Mouse (Mus musculus): ENCODE results near the gene Uba52. TPM values are rescaled to one million over a fixed set of nuclear protein-coding genes. Genes with fewer than 3 reads are reported as not detected.

The Uba52 gene
- 723 and 836 TPM in 2 replicates for polyA plus RNA-seq (2015; fragmentation: Nextera tagmentation; extraction: Ambion mirVana)

- TF ChIP-seq CTCF (IDR thresholded peaks at IDR 0.05): no peak
- peak; percentile 27; the same call in 1 of the 2 replicates for TF ChIP-seq EP300 (IDR thresholded peaks at IDR 0.05)
- Histone ChIP-seq H3K9me3 (ENCODE audit: low read length) (no peaks in the 10 kb centered on the region), H3K4me2 (replicated peaks; ENCODE audit: low read depth, low read length) (peak within 1 kb of the TSS; percentile 82), H3K9ac (replicated peaks; ENCODE audit: low read depth) (peak within 1 kb of the TSS; percentile 93), H3K4me3 (ENCODE audit: low read depth, low read length) (peak within 1 kb of the TSS; percentile 86), H3K27ac (ENCODE audit: low read length) (peak within 1 kb of the TSS; percentile 93), H3K27me3 (replicated peaks; ENCODE audit: insufficient read depth, low read length) (no peaks in the 10 kb centered on the region), H3K4me1 (ENCODE audit: insufficient read depth, low read depth, low read length) (peaks cover 19% of the 10 kb centered on the region; the same call in 1 of the 2 replicates), H3K36me3 (ENCODE audit: insufficient read depth, low read length) (peaks cover 11% of the 10 kb centered on the region; the same call in 1 of the 2 replicates)
- ATAC-seq (peak; percentile 88), DNase-seq (ENCODE audit: low spot score) (peak; percentile 99)
- under 1% methylated on average over 70 of the region's 74 CpGs for WGBS
Observed at GRCm38 (mm10) chr8:70510228-70510915, at the start of gene Uba52. TSS of gene Uba52 (minus strand) at chr8:70510801.

GRCm38 (mm10) chr8:70560096-70560495, 49.5 kb upstream of the Uba52 start:
- TF ChIP-seq CTCF (IDR thresholded peaks at IDR 0.05): peak; percentile 70
- no peak for TF ChIP-seq EP300 (IDR thresholded peaks at IDR 0.05)
- H3K4me2 ChIP-seq (replicated peaks; ENCODE audit: low read depth, low read length): no peak overlapping the region
- peaks cover 51% of the 10 kb centered on the region for H3K4me1 ChIP-seq (ENCODE audit: insufficient read depth, low read depth, low read length)
- no peaks in the 10 kb centered on the region for H3K27me3 ChIP-seq (replicated peaks; ENCODE audit: insufficient read depth, low read length)
- H3K9ac ChIP-seq (replicated peaks; ENCODE audit: low read depth): no peak overlapping the region
- 34% methylated on average over 2 of the region's 2 CpGs for WGBS
- ATAC-seq (peak; percentile 43), DNase-seq (ENCODE audit: low spot score) (peak; percentile 82)
- no peaks in the 10 kb centered on the region for H3K9me3 ChIP-seq (ENCODE audit: low read length)
- no peak overlapping the region for H3K4me3 ChIP-seq (ENCODE audit: low read depth, low read length)
- no peaks in the 10 kb centered on the region for H3K36me3 ChIP-seq (ENCODE audit: insufficient read depth, low read length)
- H3K27ac ChIP-seq (ENCODE audit: low read length): no peak overlapping the region

DNA sequence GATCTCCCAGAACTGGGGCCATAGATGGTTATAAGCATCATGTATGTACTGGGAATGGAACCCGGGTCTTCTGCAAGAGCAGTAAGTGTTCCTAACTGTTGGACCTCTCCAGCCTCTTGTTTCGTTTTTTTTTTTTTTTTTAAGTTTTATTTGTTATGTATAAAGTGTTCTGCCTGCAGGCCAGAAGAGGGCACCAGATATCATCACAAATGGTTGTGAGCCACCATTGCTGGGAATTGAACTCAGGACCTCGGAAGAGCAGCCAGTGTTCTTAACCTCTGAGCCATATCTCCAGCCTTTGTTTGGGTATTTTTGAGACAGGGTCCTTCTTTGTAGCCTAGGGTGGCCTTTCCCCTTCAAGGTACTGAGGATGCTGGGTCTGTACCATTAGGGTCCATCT, 48.4 kb upstream of the Uba52 start:
- H3K4me1 ChIP-seq (ENCODE audit: insufficient read depth, low read depth, low read length): peaks cover 43% of the 10 kb centered on the region
- no peak for ATAC-seq

GRCm38 (mm10) chr8:70558334-70558733, 47.7 kb upstream of the Uba52 start:
- 52% methylated on average over 4 of the region's 4 CpGs for WGBS
- no peak overlapping the region for H3K27ac ChIP-seq (ENCODE audit: low read length)
- no peak overlapping the region for H3K4me2 ChIP-seq (replicated peaks; ENCODE audit: low read depth, low read length)
- H3K4me1 ChIP-seq (ENCODE audit: insufficient read depth, low read depth, low read length): peaks cover 45% of the 10 kb centered on the region
- DNase-seq (ENCODE audit: low spot score) (peak; percentile 49), ATAC-seq (no peak)
- H3K9me3 ChIP-seq (ENCODE audit: low read length): no peaks in the 10 kb centered on the region
- no peaks in the 10 kb centered on the region for H3K27me3 ChIP-seq (replicated peaks; ENCODE audit: insufficient read depth, low read length)
- H3K36me3 ChIP-seq (ENCODE audit: insufficient read depth, low read length): no peaks in the 10 kb centered on the region
- no peak overlapping the region for H3K4me3 ChIP-seq (ENCODE audit: low read depth, low read length)
- peak; percentile 57 for TF ChIP-seq CTCF (IDR thresholded peaks at IDR 0.05)
- TF ChIP-seq EP300 (IDR thresholded peaks at IDR 0.05): no peak
- no peak overlapping the region for H3K9ac ChIP-seq (replicated peaks; ENCODE audit: low read depth)

More for the DNA sequence above, 48.4 kb upstream of the Uba52 start:
- WGBS: 83% methylated on average over 3 of the region's 3 CpGs
- TF ChIP-seq CTCF (IDR thresholded peaks at IDR 0.05) (peak; percentile 50), EP300 (IDR thresholded peaks at IDR 0.05) (no peak)
- no peak overlapping the region for H3K9ac ChIP-seq (replicated peaks; ENCODE audit: low read depth)
- no peak overlapping the region for H3K27ac ChIP-seq (ENCODE audit: low read length)
- no peaks in the 10 kb centered on the region for H3K36me3 ChIP-seq (ENCODE audit: insufficient read depth, low read length)
- DNase-seq (ENCODE audit: low spot score): peak; percentile 42
- no peak overlapping the region for H3K4me2 ChIP-seq (replicated peaks; ENCODE audit: low read depth, low read length)
- no peaks in the 10 kb centered on the region for H3K9me3 ChIP-seq (ENCODE audit: low read length)
- no peaks in the 10 kb centered on the region for H3K27me3 ChIP-seq (replicated peaks; ENCODE audit: insufficient read depth, low read length)
- no peak overlapping the region for H3K4me3 ChIP-seq (ENCODE audit: low read depth, low read length)

GRCm38 (mm10) chr8:70555079-70555747, 44.6 kb upstream of the Uba52 start:
- no peaks in the 10 kb centered on the region for H3K36me3 ChIP-seq (ENCODE audit: insufficient read depth, low read length)
- no peak for DNase-seq (ENCODE audit: low spot score)
- H3K9me3 ChIP-seq (ENCODE audit: low read length): no peaks in the 10 kb centered on the region
- H3K4me1 ChIP-seq (ENCODE audit: insufficient read depth, low read depth, low read length): peaks cover 36% of the 10 kb centered on the region
- H3K9ac ChIP-seq (replicated peaks; ENCODE audit: low read depth): no peak overlapping the region
- WGBS: 83% methylated on average over 4 of the region's 4 CpGs
- TF ChIP-seq EP300 (IDR thresholded peaks at IDR 0.05) (no peak), CTCF (IDR thresholded peaks at IDR 0.05) (no peak)
- no peak overlapping the region for H3K4me2 ChIP-seq (replicated peaks; ENCODE audit: low read depth, low read length)
- H3K27ac ChIP-seq (ENCODE audit: low read length): peak overlapping the region; percentile 20; the same call in 1 of the 2 replicates
- no peak for ATAC-seq
- no peak overlapping the region for H3K4me3 ChIP-seq (ENCODE audit: low read depth, low read length)
- no peaks in the 10 kb centered on the region for H3K27me3 ChIP-seq (replicated peaks; ENCODE audit: insufficient read depth, low read length)

DNA sequence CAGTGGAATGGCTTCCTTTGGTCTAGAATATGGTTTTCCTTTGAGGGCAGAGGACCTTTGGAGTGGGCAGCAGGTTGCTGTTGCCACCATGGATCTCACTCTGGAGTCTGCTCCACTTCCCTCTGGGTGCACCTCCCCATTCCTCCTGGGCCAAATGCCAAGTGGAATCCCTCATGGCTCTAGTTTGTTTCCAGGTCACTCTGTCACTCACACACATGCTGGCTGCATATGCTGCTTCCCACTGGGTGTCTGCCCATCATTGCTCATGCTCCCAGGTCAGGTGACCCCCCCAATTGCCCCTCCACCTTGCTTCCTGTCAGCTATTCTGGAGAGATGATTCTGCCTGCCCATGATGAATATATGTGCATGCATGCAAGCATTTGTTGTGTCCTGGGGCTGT, 43.1 kb upstream of the Uba52 start:
- Histone ChIP-seq H3K4me3 (ENCODE audit: low read depth, low read length) (no peak overlapping the region), H3K27ac (ENCODE audit: low read length) (peak overlapping the region; percentile 22; the same call in 1 of the 2 replicates), H3K9ac (replicated peaks; ENCODE audit: low read depth) (no peak overlapping the region), H3K4me2 (replicated peaks; ENCODE audit: low read depth, low read length) (no peak overlapping the region), H3K36me3 (ENCODE audit: insufficient read depth, low read length) (no peaks in the 10 kb centered on the region), H3K9me3 (ENCODE audit: low read length) (no peaks in the 10 kb centered on the region), H3K27me3 (replicated peaks; ENCODE audit: insufficient read depth, low read length) (no peaks in the 10 kb centered on the region), H3K4me1 (ENCODE audit: insufficient read depth, low read depth, low read length) (peaks cover 32% of the 10 kb centered on the region)
- TF ChIP-seq EP300 (IDR thresholded peaks at IDR 0.05) (no peak), CTCF (IDR thresholded peaks at IDR 0.05) (no peak)
- DNase-seq (ENCODE audit: low spot score) (peak; percentile 38), ATAC-seq (peak; percentile 13; the same call in 1 of the 2 replicates)
